Comparison of ENCODE assay signal across 8 mouse cellular contexts in genomic region chrX:96329764-96330163, GRCm38 (mm10). TPM values are rescaled to one million over a fixed set of nuclear protein-coding genes. Genes with fewer than 3 reads are reported as not detected.
DNase-seq lines count a peak whose midpoint lies in the region; ATAC-seq and TF ChIP-seq lines count a peak whose summit lies in the region.

No protein-coding gene starts in this region.

- ATAC-seq in hindbrain, postnatal 0 days: no peak
- no peak for ATAC-seq in forebrain, embryonic 13.5 days

- H3K4me2 ChIP-seq in hindbrain, postnatal 0 days (ENCODE audit: low read depth, low read length): no peak overlapping the region
- no peak overlapping the region for H3K4me2 ChIP-seq in forebrain, embryonic 13.5 days

- H3K27ac ChIP-seq in hindbrain, postnatal 0 days: no peak overlapping the region
- no peak overlapping the region for H3K27ac ChIP-seq in hindbrain, embryonic 10.5 days
- H3K27ac ChIP-seq in forebrain, embryonic 13.5 days: no peak overlapping the region

- H3K36me3 ChIP-seq in hindbrain, postnatal 0 days (ENCODE audit: insufficient read depth, low read length): no peaks in the 10 kb centered on the region
- H3K36me3 ChIP-seq in hindbrain, embryonic 10.5 days: no peaks in the 10 kb centered on the region
- no peaks in the 10 kb centered on the region for H3K36me3 ChIP-seq in forebrain, embryonic 13.5 days (ENCODE audit: poor library complexity, severe bottlenecking)

- 53% methylated on average over 4 of the region's 4 CpGs for WGBS in hindbrain, postnatal 0 days
- WGBS in hindbrain, embryonic 10.5 days: 56% methylated on average over 4 of the region's 4 CpGs
- 51% methylated on average over 4 of the region's 4 CpGs for WGBS in forebrain, embryonic 13.5 days

- H3K4me1 ChIP-seq in hindbrain, postnatal 0 days (ENCODE audit: insufficient read depth, low read length): no peaks in the 10 kb centered on the region
- no peaks in the 10 kb centered on the region for H3K4me1 ChIP-seq in hindbrain, embryonic 10.5 days (replicated peaks)
- H3K4me1 ChIP-seq in forebrain, embryonic 13.5 days: no peaks in the 10 kb centered on the region

- peak; percentile 2 for DNase-seq in hindbrain, postnatal 0 days (ENCODE audit: low spot score)
- no peak for DNase-seq in hindbrain, embryonic 10.5 days (ENCODE audit: low spot score)
- DNase-seq in A20 (ENCODE audit: low read depth, low spot score) (peak; percentile 19), NIH3T3 (ENCODE audit: low read depth) (peak; percentile 53)
- DNase-seq in layer of hippocampus, adult 9-10 months (ENCODE audit: low spot score): peak; percentile 20
- DNase-seq in gastrocnemius, postnatal 4 days (ENCODE audit: low spot score in 2 of 2): no peak
- no peak for DNase-seq in T-cell, adult 2 months (ENCODE audit: low spot score)

- no peak overlapping the region for H3K4me3 ChIP-seq in hindbrain, postnatal 0 days (ENCODE audit: low read length)
- H3K4me3 ChIP-seq in hindbrain, embryonic 10.5 days: no peak overlapping the region
- no peak overlapping the region for H3K4me3 ChIP-seq in forebrain, embryonic 13.5 days

- no peak for TF ChIP-seq CTCF in hindbrain, postnatal 0 days (IDR thresholded peaks at IDR 0.05; ENCODE audit: low read depth)

- H3K27me3 ChIP-seq in hindbrain, postnatal 0 days (ENCODE audit: insufficient read depth, low read length): no peaks in the 10 kb centered on the region
- no peaks in the 10 kb centered on the region for H3K27me3 ChIP-seq in hindbrain, embryonic 10.5 days (ENCODE audit: insufficient read depth, poor library complexity, severe bottlenecking)
- no peaks in the 10 kb centered on the region for H3K27me3 ChIP-seq in forebrain, embryonic 13.5 days

- H3K9me3 ChIP-seq in hindbrain, postnatal 0 days (ENCODE audit: low read length): no peaks in the 10 kb centered on the region
- no peaks in the 10 kb centered on the region for H3K9me3 ChIP-seq in hindbrain, embryonic 10.5 days
- H3K9me3 ChIP-seq in forebrain, embryonic 13.5 days (replicated peaks): no peaks in the 10 kb centered on the region

- no peak overlapping the region for H3K9ac ChIP-seq in hindbrain, postnatal 0 days (replicated peaks; ENCODE audit: low read length)
- H3K9ac ChIP-seq in forebrain, embryonic 13.5 days: no peak overlapping the region

RNA-seq across cellular contexts. Expression of gene Vsig4, which starts 36.5 kb away (rescaled TPM):
- not detected in 2 replicates for total RNA-seq in hindbrain, postnatal 0 days (2014; rRNA removed)
- polyA plus RNA-seq in hindbrain, postnatal 0 days (2015; fragmentation: Nextera tagmentation; extraction: Ambion mirVana): not detected in 2 replicates
- polyA plus RNA-seq in hindbrain, embryonic 10.5 days (2016; fragmentation: Nextera tagmentation; extraction: Ambion mirVana): not detected in 2 replicates
- under 1 TPM in 1 of 2 experiments, not detected in 1; 0.23 TPM for total RNA-seq in gastrocnemius, postnatal 4 days (2021)
- polyA plus RNA-seq in forebrain, embryonic 13.5 days (2015; fragmentation: Nextera tagmentation; extraction: Ambion mirVana): not detected in 2 replicates

Comparison
In these comparisons a context has a peak if more than half of its experiments do, and no peak if none do; other contexts are left out.
1. DNase-seq: peak in hindbrain, postnatal 0 days (single experiment), A20 (single experiment), NIH3T3 (single experiment) and layer of hippocampus, adult 9-10 months (single experiment); none in hindbrain, embryonic 10.5 days (single experiment), gastrocnemius, postnatal 4 days (0 of 2) and T-cell, adult 2 months (single experiment).